Mouse (Mus musculus) E14TG2a.4 (cell line): ENCODE data around the gene Zfp950.
"Not testable (repeated sequence)": the region's sequence is repeated elsewhere in the genome, so short reads cannot be mapped to it uniquely, and the experiment has no call there.

ENCODE experiments used
- H3K27me3 ChIP-seq: 2 replicates; pipeline ENCODE4 v1.6.1; 2014; ENCODE audit warnings: low read length, control low read depth; ENCODE audit not compliant: insufficient read depth
- H3K36me3 ChIP-seq: 2 replicates; pipeline ENCODE4 v1.6.1; 2014; ENCODE audit warnings: low read length, control low read depth; ENCODE audit not compliant: insufficient read depth
- H3K4me1 ChIP-seq: replicated peaks from 2 replicates; pipeline ENCODE4 v1.6.1; 2014; ENCODE audit warnings: low read depth, low read length, control low read depth
- H3K4me3 ChIP-seq: replicated peaks from 2 replicates; pipeline ENCODE4 v1.5.1; 2014; ENCODE audit warnings: mild to moderate bottlenecking, low read length
- H3K9me3 ChIP-seq: 2 replicates; pipeline ENCODE4 v1.6.1; 2014; ENCODE audit warnings: low read length, control low read depth
- CTCF ChIP-seq: conservative IDR thresholded peaks from 2 replicates; pipeline ENCODE4 v1.5.1; 2014; ENCODE audit warnings: low read length
- NANOG ChIP-seq: IDR thresholded peaks from 2 replicates; pipeline ENCODE4 v1.6.1; 2014; ENCODE audit warnings: borderline replicate concordance, low read length, mixed read lengths
- POU5F1 ChIP-seq: IDR thresholded peaks from 2 replicates; pipeline ENCODE4 v1.6.1; 2014; ENCODE audit warnings: low read length, borderline replicate concordance

The Zfp950 gene

GRCm38 (mm10) chr19:61140342-61141206 is at the start of gene Zfp950:
Gene Zfp950 (minus strand): TSS chr19:61140840.
- H3K36me3 ChIP-seq, result no peaks in the 10 kb centered on the region
- no peaks in the 10 kb centered on the region for H3K27me3 ChIP-seq
- peak within 1 kb of the TSS; percentile 85 for H3K4me3 ChIP-seq
- TF ChIP-seq NANOG, result no peak
- H3K9me3 ChIP-seq, result no peaks in the 10 kb centered on the region
- H3K4me1 ChIP-seq, result peaks cover 22% of the 10 kb centered on the region

DNA sequence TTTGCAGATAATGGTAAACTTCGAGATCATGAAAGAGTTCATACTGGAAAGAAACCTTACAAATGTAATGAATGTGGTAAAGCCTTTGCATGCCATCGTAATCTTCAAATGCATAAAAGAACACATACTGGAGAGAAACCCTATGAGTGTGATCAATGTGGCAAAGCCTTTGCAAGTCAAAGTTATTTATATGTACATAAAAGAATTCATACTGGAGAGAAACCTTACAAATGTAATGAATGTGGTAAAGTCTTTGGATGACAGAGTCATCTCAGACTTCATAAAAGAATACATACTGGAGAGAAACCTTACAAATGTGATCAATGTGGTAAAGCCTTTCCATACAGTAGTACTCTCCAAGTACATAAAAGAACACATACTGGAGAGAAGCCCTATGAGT is 43.0 kb upstream of the Zfp950 start, which contains the start of gene Gm6020:
Gene Gm6020, plus strand, starts transcription at position 301 of the 400 bp plus-strand sequence.
- not testable (repeated sequence) for H3K9me3 ChIP-seq

GRCm38 (mm10) chr19:61175756-61176324 is 35.2 kb upstream of the Zfp950 start, which contains the start of gene Gm7102:
Gene Gm7102 (minus strand): TSS chr19:61176309.
- H3K27me3 ChIP-seq, result no peaks in the 10 kb centered on the region
- no peaks in the 10 kb centered on the region for H3K9me3 ChIP-seq
- TF ChIP-seq NANOG, result no peak
- TF ChIP-seq CTCF, result no peak
- no peak for TF ChIP-seq POU5F1
- H3K36me3 ChIP-seq, result no peaks in the 10 kb centered on the region
- H3K4me1 ChIP-seq, result no peaks in the 10 kb centered on the region
- H3K4me3 ChIP-seq, result peak within 1 kb of the TSS; percentile 56

More for the DNA sequence above, 43.0 kb upstream of the Zfp950 start, which contains the start of gene Gm6020:
- H3K36me3 ChIP-seq, H3K4me1 ChIP-seq, H3K4me3 ChIP-seq, H3K27me3 ChIP-seq: not testable (repeated sequence)

DNA sequence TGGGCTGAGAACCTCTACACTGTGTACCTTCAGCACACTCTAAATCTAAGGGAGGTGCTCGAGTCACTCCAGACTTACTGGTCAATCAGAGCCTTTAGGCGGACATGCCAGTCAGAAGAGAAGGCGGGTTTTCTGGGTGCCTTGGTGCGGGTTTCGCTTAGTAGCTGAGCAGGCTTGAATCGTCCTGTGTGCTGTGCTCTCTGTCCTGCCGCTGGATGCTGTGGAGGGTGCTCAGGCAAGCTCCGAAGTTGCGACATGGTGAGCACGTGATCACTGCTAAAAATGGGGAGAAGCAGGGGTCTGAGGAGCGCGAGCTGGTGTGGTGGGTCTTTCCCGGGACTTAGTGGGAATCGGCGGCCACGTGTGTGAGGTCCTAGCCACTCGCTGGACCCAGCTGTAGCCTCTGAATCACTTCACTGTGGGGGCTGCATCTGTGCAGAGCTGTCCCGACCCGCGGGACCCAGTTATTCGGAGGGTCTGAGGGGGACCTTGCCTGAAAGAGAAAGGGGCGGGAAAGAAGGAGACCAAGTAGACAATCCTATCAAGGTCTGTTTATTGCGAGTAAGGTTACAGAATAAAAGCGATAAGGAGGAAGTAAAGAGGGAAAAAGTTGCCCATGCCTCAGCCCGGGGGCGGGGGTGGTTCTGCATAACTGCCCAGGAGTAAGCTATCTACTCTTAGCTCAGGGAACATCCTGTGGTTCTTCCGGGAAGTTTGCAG is 11.2 kb upstream of the Zfp950 start:
- Histone ChIP-seq H3K9me3 (peaks cover 12% of the 10 kb centered on the region), H3K27me3 (0 out of 2 replicates have a peak, but pooled peaks cover 2% of the 10 kb centered on the region), H3K4me3 (peak overlapping the region; percentile 61), H3K4me1 (no peaks in the 10 kb centered on the region), H3K36me3 (no peaks in the 10 kb centered on the region)
- TF ChIP-seq POU5F1, result no peak
- TF ChIP-seq NANOG, result no peak
- no peak for TF ChIP-seq CTCF

DNA sequence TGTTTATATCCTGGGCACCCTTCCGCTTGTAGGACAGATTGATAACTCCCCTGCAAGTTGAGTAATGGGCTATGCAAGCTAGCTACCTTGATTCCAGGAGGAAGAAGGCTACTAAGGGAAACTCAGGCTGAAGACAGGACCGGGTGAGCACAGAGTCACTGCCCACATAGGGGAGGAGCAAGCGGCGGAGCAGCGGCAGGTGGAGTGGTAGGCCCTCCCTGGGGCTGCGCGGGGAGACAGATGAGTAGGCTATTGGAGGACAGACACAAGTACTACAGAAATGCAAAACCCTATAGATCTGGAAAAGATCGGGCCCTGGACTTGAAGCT is 10.7 kb upstream of the Zfp950 start:
- TF ChIP-seq NANOG (no peak), POU5F1 (no peak)
- Histone ChIP-seq H3K27me3 (0 out of 2 replicates have a peak, but pooled peaks cover 2% of the 10 kb centered on the region), H3K9me3 (peaks cover 12% of the 10 kb centered on the region), H3K4me3 (peak overlapping the region; percentile 61), H3K36me3 (no peaks in the 10 kb centered on the region), H3K4me1 (no peaks in the 10 kb centered on the region)

GRCm38 (mm10) chr19:61141299-61141698 is 659 bp upstream of the Zfp950 start:
- Histone ChIP-seq H3K9me3 (no peaks in the 10 kb centered on the region), H3K4me3 (peak overlapping the region; percentile 85), H3K36me3 (no peaks in the 10 kb centered on the region), H3K27me3 (no peaks in the 10 kb centered on the region), H3K4me1 (peaks cover 22% of the 10 kb centered on the region)
- TF ChIP-seq NANOG (no peak), CTCF (no peak)

GRCm38 (mm10) chr19:61138655-61139054 is 2.0 kb downstream of the Zfp950 start:
- TF ChIP-seq POU5F1, result no peak
- TF ChIP-seq CTCF, result no peak
- TF ChIP-seq NANOG, result no peak
- Histone ChIP-seq H3K27me3 (no peaks in the 10 kb centered on the region), H3K4me1 (peaks cover 22% of the 10 kb centered on the region), H3K4me3 (no peak overlapping the region), H3K36me3 (no peaks in the 10 kb centered on the region), H3K9me3 (no peaks in the 10 kb centered on the region)

GRCm38 (mm10) chr19:61131096-61131495 is 9.5 kb downstream of the Zfp950 start:
- Histone ChIP-seq H3K9me3 (no peaks in the 10 kb centered on the region), H3K36me3 (no peaks in the 10 kb centered on the region), H3K4me3 (no peak overlapping the region), H3K27me3 (no peaks in the 10 kb centered on the region), H3K4me1 (peaks cover 15% of the 10 kb centered on the region)
- peak; percentile 47 for TF ChIP-seq CTCF
- TF ChIP-seq POU5F1, result no peak

DNA sequence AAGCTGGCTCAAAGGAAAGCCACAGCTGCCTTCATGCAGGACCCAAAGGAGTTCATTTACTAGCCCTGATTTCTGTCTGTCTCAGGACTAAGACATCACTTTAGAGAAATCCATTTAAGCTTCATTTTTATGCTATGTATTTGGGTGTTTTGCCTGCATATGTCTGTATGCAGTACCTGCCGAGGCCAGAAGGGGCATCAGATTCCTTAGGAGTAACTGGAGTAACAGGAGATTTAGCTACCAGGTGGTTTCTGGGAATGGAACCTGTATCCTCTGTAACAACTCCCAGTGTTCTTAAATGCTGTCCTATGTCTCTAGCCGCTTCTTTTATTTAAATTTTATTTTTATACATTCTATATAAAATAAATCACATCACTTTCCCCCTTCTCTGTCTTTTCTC is 30.5 kb downstream of the Zfp950 start:
- Histone ChIP-seq H3K27me3 (no peaks in the 10 kb centered on the region), H3K4me1 (no peaks in the 10 kb centered on the region), H3K9me3 (no peaks in the 10 kb centered on the region), H3K36me3 (no peaks in the 10 kb centered on the region), H3K4me3 (no peak overlapping the region)
- no peak for TF ChIP-seq NANOG
- peak; percentile 78 for TF ChIP-seq CTCF
